Mouse (Mus musculus): Measurements from ENCODE around the gene Ankdd1b.
A peak's percentile ranks its signal among the peaks of the same experiment; 100 is the strongest.

The Ankdd1b gene

DNA sequence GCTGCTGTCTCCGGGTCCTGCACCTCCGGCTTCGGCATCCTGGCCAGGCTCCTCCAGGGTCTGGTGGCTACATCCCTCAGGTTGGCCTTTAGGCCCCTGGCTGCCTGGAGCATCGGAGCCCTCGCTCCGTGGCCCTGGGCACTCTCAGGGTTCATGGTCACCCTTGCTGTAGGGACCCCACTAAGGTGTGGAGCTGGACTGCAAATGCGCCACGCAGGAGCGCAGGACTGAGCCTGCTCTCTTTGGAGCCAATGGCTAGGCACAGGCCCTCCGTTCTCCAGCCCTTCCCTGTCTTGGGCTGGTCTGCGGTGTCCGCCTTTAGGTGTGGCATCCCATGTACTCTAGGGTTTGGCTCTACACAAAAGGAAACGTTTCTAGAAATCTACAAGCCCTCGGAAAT is at the start of gene Ankdd1b:
Gene Ankdd1b (minus strand): TSS at position 242 of the 400 bp plus-strand sequence.
- DNase-seq: no peak

DNA sequence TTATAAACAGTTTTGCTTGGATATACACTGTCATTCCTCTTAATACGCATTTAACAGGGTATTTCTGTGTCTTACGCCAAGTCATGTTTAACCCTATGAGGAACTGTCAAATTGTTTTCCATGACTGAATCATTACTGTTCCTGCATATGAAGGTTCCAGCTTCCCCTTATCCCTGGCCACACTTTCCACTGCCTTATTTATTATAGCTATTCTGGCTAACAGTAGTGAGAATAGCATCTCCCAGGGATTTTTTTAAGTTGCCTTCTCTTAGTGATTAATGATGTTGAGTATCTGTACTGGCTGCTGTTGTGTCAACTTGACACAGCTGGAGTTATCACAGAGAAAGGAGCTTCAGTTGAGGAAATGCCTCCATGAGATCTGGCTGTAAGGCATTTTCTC is 46.3 kb upstream of the Ankdd1b start:
- no peak for DNase-seq

DNA sequence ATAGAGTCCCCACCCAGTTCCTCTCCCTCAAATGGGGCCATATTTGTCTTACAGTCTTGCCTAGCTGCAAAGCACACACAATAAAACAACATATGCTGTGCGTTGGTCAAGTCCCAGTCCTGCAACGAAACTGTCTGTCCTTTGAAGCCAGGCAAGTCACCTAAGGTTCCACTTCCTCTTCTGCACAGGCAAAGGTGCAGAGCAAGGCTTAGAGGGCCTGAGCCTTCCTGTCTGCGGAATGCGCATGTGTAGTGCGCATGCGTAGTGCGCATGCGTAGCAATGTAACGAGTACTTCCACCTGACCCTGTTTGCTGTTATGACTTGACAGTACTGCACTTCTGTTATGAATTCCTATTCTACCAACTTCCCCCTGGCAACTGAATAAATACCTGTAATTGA is 45.3 kb upstream of the Ankdd1b start:
- DNase-seq: no peak

DNA sequence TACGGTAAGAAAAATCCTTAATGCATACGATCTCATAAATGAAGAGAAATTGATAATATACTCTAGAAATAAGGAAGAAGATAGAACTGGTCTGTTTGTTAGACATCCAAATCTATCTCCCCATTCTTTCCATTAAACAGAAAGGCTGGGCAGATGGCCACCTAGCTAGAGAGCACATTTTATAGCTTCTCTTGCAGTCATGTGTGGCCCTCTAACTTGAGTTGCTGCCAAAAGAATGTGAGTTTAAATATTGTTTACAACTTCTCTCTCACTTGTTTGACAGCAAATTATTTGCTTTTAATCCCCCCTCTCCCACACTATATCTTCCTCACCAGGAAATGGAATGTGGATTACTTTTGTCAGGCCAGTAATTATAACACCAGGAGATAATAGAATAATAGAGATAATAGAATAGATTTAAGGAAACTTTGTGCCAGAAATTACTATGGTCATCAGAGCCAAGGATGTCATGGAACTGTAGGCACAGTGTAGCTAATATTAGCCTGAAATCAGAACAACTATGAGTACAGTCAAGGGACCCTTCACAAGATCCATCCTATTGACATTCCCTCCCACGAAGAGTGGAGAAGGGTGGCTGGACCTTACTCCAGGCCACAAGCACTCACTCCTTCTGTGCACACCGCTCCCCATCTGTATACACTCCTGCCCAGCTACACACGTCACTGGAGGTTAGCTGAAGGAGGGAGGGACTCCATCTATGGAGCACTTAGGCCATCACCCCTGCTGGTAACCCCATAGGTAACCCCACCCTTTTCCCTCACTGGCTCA is 43.4 kb upstream of the Ankdd1b start:
- no peak for DNase-seq

DNA sequence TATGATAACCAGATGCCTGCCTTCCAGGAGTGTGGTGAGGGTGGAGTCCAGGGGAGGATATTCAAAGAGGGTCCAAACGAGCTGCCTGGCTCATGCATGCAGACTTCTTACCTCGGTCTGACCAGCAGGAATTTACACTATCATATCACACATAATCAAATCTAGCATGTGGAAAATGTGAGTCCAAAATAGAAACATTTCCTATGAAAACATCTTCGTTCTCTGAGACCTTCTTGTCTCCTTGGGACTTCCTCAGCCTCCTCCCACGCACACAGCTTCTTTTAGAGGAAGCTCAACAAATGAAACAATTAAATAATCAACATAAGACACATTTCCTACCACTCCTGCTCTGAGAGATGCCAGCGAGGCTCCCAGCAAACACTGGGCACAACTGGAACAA is 40.9 kb upstream of the Ankdd1b start:
- peak; percentile 10 for DNase-seq

DNA sequence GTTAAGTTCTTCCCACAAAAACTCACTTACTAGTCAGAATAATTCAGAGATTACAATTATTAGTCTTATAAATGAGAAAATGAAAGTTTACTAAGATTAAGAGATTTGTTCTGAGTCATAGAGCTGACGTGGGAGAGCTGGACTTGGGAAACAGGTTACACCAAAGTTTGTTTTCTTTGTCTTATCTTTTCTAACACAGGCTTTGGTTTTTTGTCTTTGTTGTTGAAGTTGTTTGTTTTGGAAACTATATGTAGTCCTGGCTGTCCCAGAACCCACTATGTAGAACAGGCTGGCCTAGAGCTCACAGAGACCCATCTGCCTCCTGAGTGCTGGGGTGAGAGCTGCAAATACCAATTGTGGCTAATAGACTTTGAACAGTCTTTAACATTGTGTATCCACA is 40.3 kb upstream of the Ankdd1b start:
- no peak for DNase-seq

DNA sequence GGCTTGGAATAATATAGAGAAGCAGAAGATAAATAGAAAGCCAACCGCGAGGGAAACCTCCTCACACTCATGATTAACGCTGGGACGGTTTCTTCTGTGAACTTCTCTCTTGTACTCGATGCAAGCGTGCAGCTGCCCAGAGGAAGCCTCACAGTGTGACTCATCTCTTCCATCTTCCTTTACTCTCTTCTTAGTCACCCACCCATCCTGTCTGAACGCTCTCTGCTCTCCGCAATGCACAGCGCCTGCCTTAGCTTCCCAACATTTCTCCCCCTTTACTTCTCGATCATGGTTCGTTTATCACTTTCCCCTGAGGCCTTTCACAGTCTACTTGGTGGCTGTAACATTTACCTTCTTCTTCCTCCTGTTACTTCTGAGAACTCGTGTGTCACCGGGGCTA is 39.6 kb upstream of the Ankdd1b start:
- peak; percentile 12 for DNase-seq

DNA sequence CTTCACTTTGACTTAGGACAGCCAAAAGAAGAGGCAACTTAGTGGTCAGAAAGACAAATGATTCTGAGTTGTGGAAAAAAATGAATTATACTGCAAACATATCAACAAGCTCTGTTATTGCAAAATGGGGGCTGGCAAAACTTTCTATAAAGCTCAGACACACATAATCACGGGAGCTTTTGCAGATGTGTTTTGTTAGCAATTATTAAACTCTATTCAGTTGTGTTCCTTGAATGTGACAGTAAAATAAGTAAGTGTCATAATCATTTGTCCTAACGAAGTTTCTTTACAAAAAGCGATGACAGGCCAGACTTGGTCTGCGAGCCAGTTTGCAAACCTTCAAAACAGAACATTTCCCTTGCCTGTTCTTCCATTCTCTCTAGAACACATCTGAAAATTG is 36.5 kb upstream of the Ankdd1b start:
- no peak for DNase-seq

DNA sequence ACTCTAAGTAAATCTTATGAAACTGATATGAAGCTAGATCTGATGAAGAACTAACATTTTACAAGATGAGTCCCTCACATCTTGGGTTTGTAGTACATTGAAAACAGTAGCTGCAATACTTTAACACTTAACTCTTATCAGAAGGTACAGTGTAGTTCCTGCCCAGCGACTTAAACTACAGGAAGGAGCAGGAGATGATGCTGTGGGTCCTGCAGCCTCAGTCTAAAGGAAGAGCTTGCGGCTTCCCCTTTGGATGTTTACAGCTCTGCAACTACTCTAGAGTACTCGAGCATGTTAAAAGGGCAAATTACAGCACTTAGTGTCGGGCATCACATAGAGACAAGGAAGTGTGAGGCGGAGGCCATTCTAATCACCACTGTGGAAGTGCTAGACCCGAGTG is 35.3 kb upstream of the Ankdd1b start:
- DNase-seq: no peak

DNA sequence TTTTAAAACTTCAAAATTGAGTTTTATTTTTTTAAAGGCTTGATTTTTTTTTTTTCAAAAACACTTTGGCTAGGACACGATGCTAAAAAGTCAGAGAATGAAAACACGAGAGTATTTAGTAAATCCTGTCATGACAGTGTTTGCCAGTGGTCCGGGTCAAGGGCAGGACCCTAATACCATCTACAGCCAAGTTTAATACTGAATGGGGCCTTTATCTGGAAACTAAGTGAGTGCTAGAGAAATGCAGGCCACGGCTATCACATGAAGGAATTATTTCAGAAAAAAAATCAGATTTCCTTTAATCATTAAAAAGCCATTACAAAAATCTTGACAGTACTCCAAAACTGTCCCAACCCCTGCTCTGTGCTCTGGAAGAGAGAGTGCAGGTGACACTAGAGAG is 34.7 kb upstream of the Ankdd1b start:
- no peak for DNase-seq

DNA sequence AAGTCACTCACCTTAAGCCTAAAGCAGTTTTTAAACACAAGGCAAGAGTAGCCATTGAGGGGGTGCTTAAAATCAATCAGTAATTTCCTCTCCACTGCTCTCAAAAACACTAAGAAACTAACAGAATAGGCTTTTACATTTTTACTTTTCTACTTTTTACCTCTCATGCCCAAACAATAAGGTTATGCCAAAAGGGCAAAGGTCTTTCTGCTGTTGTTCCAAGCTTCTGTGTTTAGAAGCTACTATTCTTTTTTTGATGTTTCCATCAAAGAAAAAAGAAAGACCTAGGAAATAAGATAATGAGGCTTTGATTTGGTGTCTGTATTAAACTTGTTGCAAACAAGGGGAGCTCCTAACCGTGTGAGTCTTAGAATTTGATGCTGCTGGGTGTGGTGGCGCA is 28.9 kb upstream of the Ankdd1b start:
- no peak for DNase-seq

DNA sequence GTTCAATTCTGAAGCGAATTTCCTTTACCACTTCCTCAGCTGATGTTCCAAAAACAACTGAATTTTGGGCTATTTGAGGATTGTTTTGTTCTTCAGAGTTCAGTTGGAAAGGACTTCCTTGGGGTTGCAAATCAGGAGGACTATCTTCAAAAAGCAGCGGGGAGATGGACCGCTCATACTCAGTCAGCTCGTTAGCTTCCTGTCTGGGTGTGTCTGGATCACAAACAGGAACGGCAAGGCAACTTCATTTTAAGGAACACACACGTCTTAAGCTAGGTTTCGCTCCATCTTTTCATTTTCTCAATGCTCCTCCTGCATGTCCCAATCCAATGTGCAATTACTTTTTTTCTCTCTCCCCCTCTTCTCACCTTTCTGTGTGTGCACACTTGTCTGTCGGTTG is 25.6 kb upstream of the Ankdd1b start:
- DNase-seq: no peak

DNA sequence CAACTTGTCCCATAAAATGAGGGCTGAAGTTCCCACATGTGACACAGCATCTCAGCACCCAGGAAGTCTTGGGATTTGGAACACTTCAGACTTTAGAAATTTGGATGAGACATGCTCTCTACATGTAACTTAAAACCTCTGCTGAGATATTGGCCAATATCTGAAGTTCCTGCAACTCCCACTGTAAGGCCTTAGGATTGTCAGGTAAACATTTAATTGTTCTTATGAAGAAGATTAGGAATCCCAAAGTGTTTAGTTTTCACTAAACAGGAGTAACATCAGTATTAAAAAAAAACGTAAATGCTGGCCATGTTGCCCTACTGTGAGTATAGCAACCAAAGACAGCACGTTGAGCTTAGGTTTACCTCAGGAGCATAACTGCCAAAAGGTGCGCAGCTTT is 19.4 kb upstream of the Ankdd1b start, which contains the start of gene Gm17622:
Gene Gm17622 (plus strand): TSS at position 301 of the 400 bp plus-strand sequence.
- DNase-seq: no peak

DNA sequence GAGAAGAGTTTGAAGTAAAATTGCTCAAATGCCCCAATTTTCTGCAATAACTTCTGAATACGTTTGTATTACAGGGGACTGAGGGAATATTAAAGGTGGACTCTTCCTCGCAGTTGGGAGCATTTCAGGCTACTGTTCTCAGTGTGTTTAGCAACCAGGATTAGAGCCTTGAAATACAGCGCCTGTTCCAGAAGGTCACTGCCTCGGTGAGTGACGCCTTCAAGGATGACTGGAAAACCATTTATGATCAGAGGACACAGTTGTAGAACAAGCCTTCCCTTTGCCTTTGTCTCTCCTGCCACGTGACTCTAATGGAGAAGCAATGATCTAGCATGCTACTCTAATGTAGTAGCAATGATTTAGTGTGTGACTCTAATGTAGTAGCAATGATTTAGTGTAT is 17.0 kb upstream of the Ankdd1b start:
- DNase-seq: no peak

DNA sequence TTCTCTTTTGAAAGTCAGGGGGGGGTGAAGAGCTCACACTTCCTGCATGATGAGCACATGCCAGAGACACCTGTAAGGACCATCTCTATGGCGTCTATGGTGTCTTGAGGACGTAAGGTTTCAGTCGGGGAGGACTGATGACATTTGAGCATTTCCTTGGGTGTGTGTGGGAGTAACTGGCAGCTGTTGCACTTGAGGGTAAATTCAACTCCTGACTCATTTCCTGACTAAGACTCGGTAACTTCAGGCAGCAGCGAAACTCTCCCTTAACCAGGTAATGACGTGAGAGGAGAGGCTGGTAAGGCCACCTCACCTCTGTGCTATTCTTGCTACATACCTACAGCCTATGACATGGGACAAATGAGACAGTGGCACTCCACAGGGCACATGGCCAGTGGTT is 16.2 kb upstream of the Ankdd1b start:
- no peak for DNase-seq

DNA sequence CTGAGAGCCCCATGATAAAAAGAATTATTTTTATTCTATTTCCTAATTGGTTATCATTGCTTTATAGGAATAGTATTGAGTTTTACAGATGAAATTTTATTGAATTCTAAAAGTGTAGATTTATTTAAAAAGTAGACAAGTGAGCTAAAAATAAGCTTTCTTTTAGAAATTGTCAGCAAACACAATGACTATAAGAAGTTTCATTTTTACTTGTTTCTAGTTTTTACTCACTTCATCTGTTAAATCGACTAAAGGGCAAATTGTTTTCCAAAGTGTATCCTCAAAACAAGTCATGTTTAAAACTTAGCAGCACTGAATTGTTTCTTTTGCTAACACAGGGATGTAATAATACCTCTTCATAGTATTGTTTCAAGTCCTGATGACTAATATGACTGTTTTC is 8.0 kb upstream of the Ankdd1b start:
- DNase-seq: no peak

DNA sequence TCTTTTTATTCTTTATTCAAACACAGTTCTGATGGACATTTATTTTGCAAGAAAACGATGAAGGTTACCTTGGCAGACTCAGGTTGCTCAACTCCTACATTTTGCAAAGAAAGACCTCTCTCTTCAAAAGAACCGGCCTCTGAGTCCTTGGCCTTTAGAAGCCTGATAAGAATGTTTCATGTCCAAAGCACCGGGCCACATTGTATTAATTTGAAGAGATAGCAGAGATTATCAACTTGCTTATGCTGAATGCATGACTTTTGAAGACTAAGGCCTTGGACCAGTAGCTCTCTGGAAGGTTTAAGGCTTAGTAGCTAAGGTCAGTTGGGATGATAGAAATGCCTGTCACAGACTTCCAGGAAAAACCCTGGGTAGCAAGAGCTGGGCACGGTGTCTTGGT is 6.2 kb upstream of the Ankdd1b start:
- DNase-seq: no peak

DNA sequence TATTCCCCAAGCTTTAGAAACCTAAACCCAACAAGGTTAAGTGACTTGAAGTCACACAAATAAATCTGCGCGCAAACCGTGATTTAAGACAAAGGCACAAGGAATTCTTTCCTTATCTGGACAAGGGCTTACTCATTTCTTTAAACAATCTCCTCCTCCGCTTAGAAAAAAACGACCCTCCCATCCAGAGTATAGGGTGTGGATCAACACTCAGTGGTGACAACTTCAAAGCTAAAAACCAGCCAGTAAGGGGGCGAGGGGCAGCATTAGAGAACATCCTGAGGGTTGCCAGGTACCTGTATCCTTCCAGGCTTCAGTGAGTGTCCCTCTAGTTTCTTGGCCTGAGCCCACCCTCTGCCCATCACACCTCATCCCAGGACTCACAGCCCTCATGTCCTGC is 442 bp downstream of the Ankdd1b start:
- DNase-seq: no peak

DNA sequence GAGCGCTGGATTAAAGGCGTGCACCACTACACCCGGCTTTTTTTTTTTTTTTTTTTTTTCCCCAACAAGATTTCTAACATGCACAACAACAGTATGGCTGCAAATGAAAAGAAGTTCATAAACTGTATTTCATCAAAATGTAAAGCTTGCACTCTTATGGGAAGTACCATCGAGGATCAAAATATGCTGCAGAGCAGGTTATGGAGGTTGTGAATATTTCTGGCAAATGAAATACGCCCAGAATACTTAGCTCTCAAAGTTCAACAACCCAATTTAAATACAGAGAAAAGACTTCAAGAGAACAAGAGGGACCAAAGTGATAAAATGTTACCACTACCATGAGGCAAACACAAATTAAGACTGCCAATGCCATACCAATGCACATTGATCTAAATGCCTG is 2.3 kb downstream of the Ankdd1b start:
- no peak for DNase-seq

DNA sequence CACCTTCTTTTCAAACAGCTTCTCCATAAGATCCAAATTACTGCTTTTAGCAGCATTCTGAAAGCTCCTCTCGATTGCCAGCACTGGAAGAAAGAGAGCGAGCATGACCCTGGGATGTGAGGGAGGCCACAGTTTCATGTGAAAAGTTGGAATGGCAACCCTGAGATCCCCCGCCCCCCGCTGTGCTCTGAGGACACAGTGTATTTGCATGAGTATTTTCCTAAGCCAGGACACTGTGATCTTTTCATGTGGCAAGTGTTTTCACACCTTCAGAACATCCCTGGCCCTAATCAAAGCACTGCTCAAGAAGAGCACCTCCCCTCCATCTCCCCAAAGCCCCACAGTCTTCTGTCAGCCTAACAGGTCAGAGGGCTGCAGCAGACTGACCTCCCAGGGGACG is 5.7 kb downstream of the Ankdd1b start:
- no peak for DNase-seq

DNA sequence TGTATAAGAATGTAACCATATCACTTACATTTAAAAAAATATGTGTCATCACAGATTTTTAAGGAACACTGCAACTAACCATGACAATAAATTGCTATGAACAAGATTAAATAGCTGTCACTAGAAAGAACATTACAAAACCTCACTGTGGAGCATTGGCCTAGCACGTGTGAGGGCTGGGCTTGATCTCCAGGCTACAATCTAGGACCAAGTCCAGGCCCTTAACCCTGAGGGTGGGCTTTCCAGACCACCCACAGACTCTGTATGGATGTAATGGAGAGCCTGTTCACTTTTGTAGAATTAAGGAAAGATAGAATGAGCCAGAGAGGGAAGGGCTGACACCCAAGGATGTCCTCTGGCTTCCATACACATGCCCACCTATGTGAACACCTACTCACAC is 8.4 kb downstream of the Ankdd1b start:
- DNase-seq: no peak

DNA sequence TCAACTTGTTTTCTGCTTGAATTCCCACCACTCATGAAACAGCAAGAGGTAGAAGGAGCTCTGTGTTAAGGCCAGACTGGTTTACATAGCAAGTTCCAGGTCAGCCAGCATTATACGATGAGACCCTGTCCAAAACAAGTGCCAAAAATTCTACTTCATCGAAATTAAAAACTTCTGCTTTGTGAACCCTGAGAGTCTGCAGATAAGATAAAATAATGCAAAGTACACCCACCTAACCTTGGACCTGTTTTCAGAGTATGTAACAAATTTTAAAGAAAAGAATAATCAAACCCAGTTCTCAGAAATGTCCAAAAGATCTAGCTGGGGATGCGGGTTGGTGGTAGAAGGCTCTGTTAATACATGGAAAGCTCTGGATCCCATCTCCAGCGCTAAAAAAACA is 12.4 kb downstream of the Ankdd1b start:
- no peak for DNase-seq

DNA sequence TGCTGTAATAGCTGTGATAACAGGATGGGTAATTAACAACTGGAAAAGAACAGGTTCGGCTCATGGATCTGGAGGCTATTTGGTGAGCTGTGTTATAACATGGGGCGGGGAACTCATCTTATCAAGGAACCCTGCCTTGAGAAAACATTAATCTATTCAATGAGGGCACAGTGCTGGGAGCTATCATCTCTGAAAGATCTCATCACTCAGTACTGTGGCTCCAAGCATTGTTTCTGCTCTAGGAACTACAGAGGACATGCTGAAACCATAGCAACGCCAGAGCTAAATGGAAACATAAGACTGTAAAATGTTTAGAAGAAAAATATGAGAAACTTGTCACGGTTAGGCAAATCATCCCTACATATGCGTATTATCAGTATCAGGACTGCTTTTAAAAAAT is 13.0 kb downstream of the Ankdd1b start:
- no peak for DNase-seq

DNA sequence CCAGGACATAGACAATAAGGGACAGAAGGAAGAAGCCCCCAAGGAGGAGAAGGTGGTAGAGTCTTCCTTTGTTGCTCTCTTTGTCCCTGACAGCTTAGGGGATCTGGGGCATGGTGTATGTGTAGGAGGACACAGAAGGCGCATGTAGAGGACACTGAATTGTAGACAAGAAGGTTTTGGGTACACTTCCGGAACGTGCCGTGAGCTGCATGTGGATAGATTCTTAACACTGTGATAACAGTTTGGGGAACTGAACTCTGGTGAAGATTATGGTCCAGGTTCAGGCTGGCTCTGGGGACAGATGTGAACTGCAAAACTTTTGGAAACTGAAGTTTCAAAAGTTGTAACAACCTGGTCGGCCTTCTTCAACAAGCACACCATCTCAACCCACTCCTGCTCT is 13.4 kb downstream of the Ankdd1b start:
- DNase-seq: no peak

DNA sequence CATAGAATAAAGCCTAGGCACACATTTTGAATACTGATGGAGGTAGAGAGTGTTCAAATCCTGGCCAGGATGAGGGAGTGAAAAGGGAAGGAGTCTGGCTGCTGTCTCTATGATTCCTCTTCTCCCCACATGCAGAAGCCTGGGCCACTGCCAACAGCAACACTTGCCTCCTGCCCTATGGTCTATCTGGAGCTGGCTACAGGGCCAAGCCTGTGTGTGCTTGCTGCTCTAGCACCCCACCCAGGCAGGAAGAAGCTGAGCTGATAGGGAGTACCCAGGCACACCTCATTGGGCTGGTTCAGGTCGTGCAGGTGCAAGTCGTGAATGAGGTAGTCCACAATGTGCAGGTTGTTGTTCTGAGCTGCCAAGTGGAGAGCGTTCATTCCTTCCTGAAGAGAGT is 16.7 kb downstream of the Ankdd1b start:
- no peak for DNase-seq
